8 mouse cellular contexts compared by ENCODE assay signal in genomic region chr11:59948401-59948767, GRCm38 (mm10). TPM values are rescaled to one million over a fixed set of nuclear protein-coding genes. Genes with fewer than 3 reads are reported as not detected.
DNase-seq lines count a peak whose midpoint lies in the region; ATAC-seq and TF ChIP-seq lines count a peak whose summit lies in the region.

No protein-coding gene starts in this region.

- intact Hi-C loops in heart, postnatal 25 days (cut with DNase I) = loop anchor here (5.0 kb wide), 1 partner anchor 46 kb away; no protein-coding TSS in a partner anchor

- H3K27ac ChIP-seq in heart, embryonic 15.5 days = peak overlapping the region; percentile 78
- peak overlapping the region; percentile 41; the same call in 1 of the 2 replicates for H3K27ac ChIP-seq in ES-E14 (ENCODE audit: insufficient read depth, low read depth, low read length, poor library complexity, severe bottlenecking)
- peak overlapping the region; percentile 57; the same call in 1 of the 2 replicates for H3K27ac ChIP-seq in forebrain, embryonic 11.5 days (ENCODE audit: low read depth, low read length)
- peak overlapping the region; percentile 85 for H3K27ac ChIP-seq in liver, embryonic 13.5 days
- peak overlapping the region; percentile 79; the same call in 1 of the 2 replicates for H3K27ac ChIP-seq in stomach, embryonic 14.5 days (ENCODE audit: low read length)

- H3K36me3 ChIP-seq in heart, embryonic 15.5 days = no peaks in the 10 kb centered on the region
- H3K36me3 ChIP-seq in ES-E14 (ENCODE audit: control insufficient read depth, insufficient read depth, low read length, poor library complexity, severe bottlenecking) = no peaks in the 10 kb centered on the region
- no peaks in the 10 kb centered on the region for H3K36me3 ChIP-seq in forebrain, embryonic 11.5 days (ENCODE audit: control insufficient read depth, insufficient read depth, low read length)
- no peaks in the 10 kb centered on the region for H3K36me3 ChIP-seq in liver, embryonic 13.5 days
- H3K36me3 ChIP-seq in stomach, embryonic 14.5 days (ENCODE audit: control insufficient read depth, insufficient read depth, low read length) = no peaks in the 10 kb centered on the region; the same call in 1 of the 2 replicates

- ATAC-seq in heart, embryonic 15.5 days (replicated peaks; ENCODE audit: insufficient number of reproducible peaks, insufficient read depth, low FRiP score, low read depth) = 0 out of 2 replicates have a peak, but pooled peaks have one; percentile 45
- ATAC-seq in forebrain, embryonic 11.5 days (replicated peaks; ENCODE audit: low FRiP score) = peak; percentile 51; the same call in 1 of the 2 replicates
- peak; percentile 76 for ATAC-seq in liver, embryonic 13.5 days (ENCODE audit: low read depth)
- ATAC-seq in stomach, embryonic 14.5 days (ENCODE audit: insufficient number of reproducible peaks, insufficient read depth, low FRiP score, low read depth) = 0 out of 2 replicates have a peak, but pooled peaks have one; percentile 51

- peak overlapping the region; percentile 79 for H3K4me2 ChIP-seq in heart, embryonic 15.5 days
- H3K4me2 ChIP-seq in forebrain, embryonic 11.5 days (ENCODE audit: low read depth, low read length, severe bottlenecking) = peak overlapping the region; percentile 90
- H3K4me2 ChIP-seq in liver, embryonic 13.5 days = peak overlapping the region; percentile 80
- H3K4me2 ChIP-seq in stomach, embryonic 14.5 days (replicated peaks; ENCODE audit: low read depth, low read length) = peak overlapping the region; percentile 75

- in situ Hi-C loops in ES-E14 (cut with MboI; ENCODE audit: low sequenced_read_pairs in 2 of 2, unreplicated experiment in 2 of 2) = no loop called here

- H3K4me1 ChIP-seq in heart, embryonic 15.5 days (replicated peaks) = peaks cover 22% of the 10 kb centered on the region
- H3K4me1 ChIP-seq in ES-E14 (ENCODE audit: control insufficient read depth in 2 of 2, insufficient read depth in 2 of 2, low read length in 2 of 2, poor library complexity in 1 of 2) = no peaks in the 10 kb centered on the region
- H3K4me1 ChIP-seq in forebrain, embryonic 11.5 days (replicated peaks; ENCODE audit: control insufficient read depth, insufficient read depth, low read length) = peaks cover 6% of the 10 kb centered on the region; the same call in 1 of the 2 replicates
- peaks cover 43% of the 10 kb centered on the region for H3K4me1 ChIP-seq in liver, embryonic 13.5 days (replicated peaks)
- peaks cover 8% of the 10 kb centered on the region; the same call in 1 of the 2 replicates for H3K4me1 ChIP-seq in stomach, embryonic 14.5 days (ENCODE audit: control insufficient read depth, insufficient read depth, low read length)

- no peak for DNase-seq in heart, postnatal 25 days (ENCODE audit: low spot score)
- no peak for DNase-seq in ES-E14 (ENCODE audit: low read depth, low spot score)
- DNase-seq in forebrain, embryonic 11.5 days (ENCODE audit: low spot score) = no peak
- no peak for DNase-seq in liver, embryonic 13.5 days
- no peak for DNase-seq in cerebellum, postnatal 25 days
- no peak for DNase-seq in adrenal gland, adult (ENCODE audit: inconsistent age in 2 of 2, low spot score in 1 of 2)

- H3K9me3 ChIP-seq in heart, embryonic 15.5 days (replicated peaks) = no peaks in the 10 kb centered on the region
- no peaks in the 10 kb centered on the region for H3K9me3 ChIP-seq in ES-E14 (ENCODE audit: control insufficient read depth, insufficient read depth, low read depth, low read length)
- no peaks in the 10 kb centered on the region for H3K9me3 ChIP-seq in forebrain, embryonic 11.5 days (ENCODE audit: control insufficient read depth, low read length)
- no peaks in the 10 kb centered on the region for H3K9me3 ChIP-seq in liver, embryonic 13.5 days (replicated peaks)
- H3K9me3 ChIP-seq in stomach, embryonic 14.5 days (ENCODE audit: control insufficient read depth, low read depth, low read length) = no peaks in the 10 kb centered on the region

- H3K4me3 ChIP-seq in heart, embryonic 15.5 days = peak overlapping the region; percentile 74
- peak overlapping the region; percentile 93 to 98 for H3K4me3 ChIP-seq in ES-E14 (ENCODE audit: insufficient read depth in 1 of 2, low read depth in 1 of 2, low read length in 2 of 2, poor library complexity in 1 of 2, severe bottlenecking in 1 of 2)
- H3K4me3 ChIP-seq in forebrain, embryonic 11.5 days (ENCODE audit: low read depth, low read length) = peak overlapping the region; percentile 79
- H3K4me3 ChIP-seq in liver, embryonic 13.5 days (replicated peaks) = peak overlapping the region; percentile 96
- H3K4me3 ChIP-seq in stomach, embryonic 14.5 days (ENCODE audit: low read depth, low read length) = peak overlapping the region; percentile 90

- peak overlapping the region; percentile 97 for H3K9ac ChIP-seq in heart, embryonic 15.5 days
- peak overlapping the region; percentile 98 for H3K9ac ChIP-seq in ES-E14 (ENCODE audit: insufficient read depth, low read depth, low read length, poor library complexity, severe bottlenecking)
- peak overlapping the region; percentile 96 for H3K9ac ChIP-seq in forebrain, embryonic 11.5 days (ENCODE audit: low read length)
- H3K9ac ChIP-seq in liver, embryonic 13.5 days = peak overlapping the region; percentile 98
- H3K9ac ChIP-seq in stomach, embryonic 14.5 days (replicated peaks; ENCODE audit: low read depth, low read length) = peak overlapping the region; percentile 79

- 2% methylated on average over 16 of the region's 16 CpGs for WGBS in heart, embryonic 15.5 days
- WGBS in forebrain, embryonic 11.5 days = 4% methylated on average over 16 of the region's 16 CpGs
- under 1% methylated on average over 16 of the region's 16 CpGs for WGBS in liver, embryonic 13.5 days (ENCODE audit: insufficient replicate concordance)
- WGBS in stomach, embryonic 14.5 days = 2% methylated on average over 16 of the region's 16 CpGs

- no peaks in the 10 kb centered on the region for H3K27me3 ChIP-seq in heart, embryonic 15.5 days
- H3K27me3 ChIP-seq in forebrain, embryonic 11.5 days (ENCODE audit: control insufficient read depth, insufficient read depth, low read length) = no peaks in the 10 kb centered on the region
- H3K27me3 ChIP-seq in liver, embryonic 13.5 days = no peaks in the 10 kb centered on the region
- no peaks in the 10 kb centered on the region for H3K27me3 ChIP-seq in stomach, embryonic 14.5 days (ENCODE audit: control insufficient read depth, insufficient read depth, low read length)

TF ChIP-seq in ES-E14, 5 proteins besides CTCF, POLR2A, EP300 and RAD21:
- TF ChIP-seq ZNF384 (IDR thresholded peaks at IDR 0.05; ENCODE audit: low read depth, low read length) = no peak
- TF ChIP-seq ZC3H11A (IDR thresholded peaks at IDR 0.05; ENCODE audit: borderline replicate concordance, low read depth, low read length) = no peak
- no peak for TF ChIP-seq MAFK (IDR thresholded peaks at IDR 0.05; ENCODE audit: insufficient read depth, low read depth, low read length)
- no peak for TF ChIP-seq HCFC1 (IDR thresholded peaks at IDR 0.05; ENCODE audit: borderline replicate concordance, insufficient read depth, low read length)
- no peak for TF ChIP-seq CHD2 (IDR thresholded peaks at IDR 0.05; ENCODE audit: low read depth, low read length)

RNA-seq across cellular contexts. Expression of gene Med9, which starts 0.4 kb away (rescaled TPM):
- 40.0 and 43.0 TPM in 2 replicates for polyA plus RNA-seq in heart, embryonic 15.5 days (2015; fragmentation: Nextera tagmentation; extraction: Ambion mirVana)
- 10 to 100 TPM; 23.5 to 24.7 TPM for total RNA-seq in heart, postnatal 25 days (2021)
- total RNA-seq in ES-E14 (2012; rRNA removed) = 13.7 and 22.9 TPM in 2 replicates
- polyA plus RNA-seq in forebrain, embryonic 11.5 days (2014; fragmentation: Nextera tagmentation; extraction: Ambion mirVana) = 51.3 and 53.0 TPM in 2 replicates
- 26.2 and 26.8 TPM in 2 replicates for polyA plus RNA-seq in liver, embryonic 13.5 days (2015; fragmentation: Nextera tagmentation; extraction: Ambion mirVana)
- polyA plus RNA-seq in stomach, embryonic 14.5 days (2014; fragmentation: Nextera tagmentation; extraction: Ambion mirVana) = 38.4 and 39.1 TPM in 2 replicates

RNA-seq across cellular contexts. Expression of gene Rasd1, which starts 16.4 kb away (rescaled TPM):
- polyA plus RNA-seq in heart, embryonic 15.5 days (2015; fragmentation: Nextera tagmentation; extraction: Ambion mirVana) = 7.2 and 7.7 TPM in 2 replicates
- total RNA-seq in heart, postnatal 25 days (2021) = 1 to 10 TPM; 6.4 to 6.5 TPM
- total RNA-seq in ES-E14 (2012; rRNA removed) = 0.48 and 0.85 TPM in 2 replicates
- 1.5 and 1.7 TPM in 2 replicates for polyA plus RNA-seq in forebrain, embryonic 11.5 days (2014; fragmentation: Nextera tagmentation; extraction: Ambion mirVana)
- polyA plus RNA-seq in liver, embryonic 13.5 days (2015; fragmentation: Nextera tagmentation; extraction: Ambion mirVana) = 1.0 and 1.2 TPM in 2 replicates
- 2.0 and 2.3 TPM in 2 replicates for polyA plus RNA-seq in stomach, embryonic 14.5 days (2014; fragmentation: Nextera tagmentation; extraction: Ambion mirVana)
